Mouse (Mus musculus) intestine, embryonic 16.5 days (tissue): ENCODE results near the gene Arhgap25. TPM values are rescaled to one million over a fixed set of nuclear protein-coding genes. Genes with fewer than 3 reads are reported as not detected.

ENCODE experiments used
- ATAC-seq: fragments of 200-750 bp; cut with Nextera tagmentation; 2 replicates; pipeline ENCODE4 v1.8.0; 2017; ENCODE audit warnings: moderate TSS enrichment, moderate library complexity
- H3K27ac ChIP-seq: fragments of 300-500 bp; sonication (generic); 2 replicates; pipeline ENCODE4 v1.5.1; 2014; ENCODE audit warnings: mild to moderate bottlenecking, low read length
- H3K27me3 ChIP-seq: fragments of 300-500 bp; sonication (generic); replicated peaks from 2 replicates; pipeline ENCODE4 v1.6.1; 2014; ENCODE audit warnings: low read length, control low read depth, mixed read lengths; ENCODE audit not compliant: control insufficient read depth, insufficient read depth
- H3K36me3 ChIP-seq: fragments of 300-500 bp; sonication (generic); 2 replicates; pipeline ENCODE4 v1.6.1; 2014; ENCODE audit warnings: low read length, control low read depth; ENCODE audit not compliant: control insufficient read depth, insufficient read depth
- H3K4me1 ChIP-seq: fragments of 300-500 bp; sonication (generic); 2 replicates; pipeline ENCODE4 v1.6.1; 2014; ENCODE audit warnings: low read length, control low read depth, mixed read lengths; ENCODE audit not compliant: control insufficient read depth, insufficient read depth
- H3K4me2 ChIP-seq: fragments of 300-500 bp; sonication (generic); 2 replicates; pipeline ENCODE4 v1.6.1; 2014; ENCODE audit warnings: low read depth, low read length, control low read depth
- H3K4me3 ChIP-seq: fragments of 300-500 bp; sonication (generic); 2 replicates; pipeline ENCODE4 v1.5.1; 2014; ENCODE audit warnings: mild to moderate bottlenecking, low read length
- H3K9ac ChIP-seq: fragments of 300-500 bp; sonication (generic); 2 replicates; pipeline ENCODE4 v1.6.1; 2014; ENCODE audit warnings: low read depth, low read length
- H3K9me3 ChIP-seq: fragments of 300-500 bp; sonication (generic); 2 replicates; pipeline ENCODE4 v1.6.1; 2016; ENCODE audit warnings: low read length, control low read depth; ENCODE audit not compliant: control insufficient read depth
- WGBS: fragments of 180-500 bp; shearing (Covaris S2); extraction: QIAGEN DNeasy Blood & Tissue Kit; methylation state at CpG from one replicate; pipeline ENCODE4 v1.1.7; 2014; 5-methylcytosine and 5-hydroxymethylcytosine counted together
- polyA plus RNA-seq: library from polyadenylated mRNA; unstranded; fragments of >200 nt; fragmentation: Nextera tagmentation; extraction: Ambion mirVana; gene quantifications from 2 replicates; pipeline ENCODE4 v1.2.1, GENCODE M21; 2015

Gene Arhgap25
- polyA plus RNA-seq, 1 experiment from 2014 or later: 3.4 TPM

DNA sequence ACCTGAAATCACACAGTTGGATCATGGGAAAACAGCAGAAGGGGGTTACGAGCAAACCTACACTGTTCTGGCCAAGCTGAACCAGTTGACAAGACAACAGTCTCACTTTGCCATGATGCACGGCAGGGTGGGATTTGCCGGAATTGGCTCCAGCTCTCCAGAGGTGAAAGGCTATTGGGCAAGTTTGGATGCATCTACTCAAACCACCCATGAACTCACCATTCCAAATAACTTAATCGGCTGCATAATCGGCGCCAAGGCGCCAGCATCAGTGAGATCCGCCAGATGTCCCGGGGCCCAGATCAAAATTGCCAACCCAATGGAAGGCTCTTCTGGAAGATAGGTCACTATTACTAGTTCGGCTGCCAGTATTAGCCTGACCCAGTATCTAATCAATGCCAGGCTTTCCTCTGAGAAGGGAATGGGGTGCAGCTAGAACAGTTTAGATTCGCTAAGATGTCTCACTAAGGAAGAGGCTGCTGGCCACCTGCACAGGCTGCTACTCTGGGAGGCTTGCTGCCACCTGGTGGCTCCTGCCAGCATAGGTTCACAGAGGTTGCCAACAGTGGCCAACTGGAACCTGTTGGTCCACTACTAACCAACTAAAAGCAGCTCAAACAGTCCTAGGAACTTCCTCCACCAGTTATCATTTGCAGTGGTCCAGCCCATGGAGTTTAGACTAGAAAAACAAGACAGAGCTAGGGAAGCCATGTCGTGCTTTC is 19.9 kb downstream of the Arhgap25 start:
- no peak for ATAC-seq
- H3K4me3 ChIP-seq: no peak overlapping the region
- H3K36me3 ChIP-seq: no peaks in the 10 kb centered on the region
- 72% methylated on average over 12 of the region's 12 CpGs for WGBS
- no peak overlapping the region for H3K4me2 ChIP-seq
- H3K27ac ChIP-seq: no peak overlapping the region
- no peaks in the 10 kb centered on the region for H3K27me3 ChIP-seq
- H3K9me3 ChIP-seq: no peaks in the 10 kb centered on the region
- H3K9ac ChIP-seq: no peak overlapping the region
- no peaks in the 10 kb centered on the region for H3K4me1 ChIP-seq

DNA sequence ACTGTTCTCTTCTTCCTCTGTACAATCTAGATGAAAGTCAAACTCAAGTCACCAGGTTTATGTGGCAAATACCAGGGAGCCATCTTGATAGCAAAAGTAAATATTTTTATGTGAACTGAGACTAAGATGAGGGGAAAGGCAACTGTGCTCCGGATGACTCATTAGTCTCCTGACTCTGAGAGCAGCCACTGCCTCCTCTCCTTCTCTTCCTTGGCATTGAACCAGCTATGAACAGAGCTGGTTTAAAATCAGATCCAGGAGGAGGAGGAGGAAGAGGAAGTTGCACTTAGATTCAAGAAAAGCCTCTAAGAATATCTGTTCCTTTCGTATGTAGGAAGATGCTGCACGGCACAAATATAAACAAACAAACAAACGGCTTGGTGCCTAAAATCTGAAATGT is 22.1 kb downstream of the Arhgap25 start:
- Histone ChIP-seq H3K4me3 (no peak overlapping the region), H3K27me3 (no peaks in the 10 kb centered on the region), H3K9ac (no peak overlapping the region), H3K27ac (no peak overlapping the region), H3K4me1 (no peaks in the 10 kb centered on the region), H3K9me3 (no peaks in the 10 kb centered on the region), H3K4me2 (no peak overlapping the region), H3K36me3 (no peaks in the 10 kb centered on the region)
- no peak for ATAC-seq
- WGBS: 52% methylated on average over 4 of the region's 4 CpGs

DNA sequence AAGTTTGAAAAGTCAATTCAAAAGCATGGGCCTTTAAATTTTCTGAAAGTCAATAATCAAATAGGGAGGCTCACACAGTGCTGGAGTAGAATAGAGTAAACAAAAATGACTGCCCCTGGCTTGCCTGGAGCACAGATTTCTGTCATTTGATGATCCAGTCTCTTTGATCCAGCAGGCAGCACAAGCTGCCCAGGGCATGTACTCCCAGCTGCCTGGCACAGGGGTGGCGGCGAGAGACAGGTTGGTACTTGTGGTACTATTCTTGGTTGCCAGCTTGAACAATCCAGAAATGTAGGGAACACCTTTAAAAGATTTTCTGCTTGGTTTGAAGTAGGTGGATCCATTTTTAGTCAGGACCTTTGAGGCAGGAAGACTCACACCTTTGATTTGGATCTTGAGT is 23.3 kb downstream of the Arhgap25 start:
- H3K9ac ChIP-seq: no peak overlapping the region
- no peak for ATAC-seq
- no peak overlapping the region for H3K4me2 ChIP-seq
- H3K4me1 ChIP-seq: no peaks in the 10 kb centered on the region
- H3K36me3 ChIP-seq: no peaks in the 10 kb centered on the region
- no peaks in the 10 kb centered on the region for H3K27me3 ChIP-seq
- 92% methylated on average over 2 of the region's 2 CpGs for WGBS
- H3K27ac ChIP-seq: no peak overlapping the region
- no peaks in the 10 kb centered on the region for H3K9me3 ChIP-seq
- no peak overlapping the region for H3K4me3 ChIP-seq

DNA sequence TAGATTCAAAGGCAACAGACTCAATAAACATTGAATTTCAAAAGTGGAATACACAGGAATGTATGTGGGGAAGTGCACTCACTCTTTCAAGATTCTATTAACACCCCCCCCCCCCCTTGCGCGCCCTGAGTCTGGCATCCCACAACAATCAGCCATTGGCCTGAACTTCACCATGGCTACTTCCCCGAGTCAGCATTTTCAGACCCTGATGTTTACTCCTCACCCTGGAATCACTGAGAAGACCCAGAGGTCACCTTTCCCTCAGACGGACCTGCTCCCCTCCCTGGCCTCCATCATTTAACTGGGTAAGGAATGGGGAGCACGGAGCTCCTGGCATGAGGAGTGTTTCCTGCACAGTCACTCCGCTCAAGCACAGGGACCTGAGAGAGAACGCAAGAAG is 28.2 kb downstream of the Arhgap25 start:
- H3K27me3 ChIP-seq: no peaks in the 10 kb centered on the region

DNA sequence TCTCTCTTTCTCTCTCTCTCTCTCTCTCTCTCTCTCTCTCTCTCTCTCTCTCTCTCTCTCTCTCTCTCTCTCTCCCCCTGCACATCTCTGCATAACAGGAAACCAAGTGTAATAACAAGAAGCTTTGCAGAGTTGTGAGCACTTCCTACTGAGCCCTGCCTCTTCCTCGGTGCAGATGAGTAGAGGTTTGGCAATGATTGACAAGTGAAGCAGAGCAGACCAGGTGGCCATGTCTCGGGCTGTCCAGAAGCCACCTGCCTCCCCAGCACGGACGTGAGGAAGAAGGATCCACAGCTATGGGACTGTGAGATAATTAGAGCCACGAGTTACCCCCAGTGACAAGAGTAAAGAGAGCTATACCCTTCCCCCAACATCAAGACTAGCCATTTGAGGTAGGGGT is 29.1 kb downstream of the Arhgap25 start:
- H3K27ac ChIP-seq: no peak overlapping the region
- no peak overlapping the region for H3K4me2 ChIP-seq
- no peak overlapping the region for H3K9ac ChIP-seq
- no peaks in the 10 kb centered on the region for H3K27me3 ChIP-seq
- no peak overlapping the region for H3K4me3 ChIP-seq
- no peaks in the 10 kb centered on the region for H3K4me1 ChIP-seq
- H3K9me3 ChIP-seq: no peaks in the 10 kb centered on the region
- 69% methylated on average over 5 of the region's 5 CpGs for WGBS
- no peak for ATAC-seq
- H3K36me3 ChIP-seq: no peaks in the 10 kb centered on the region

More for the DNA sequence above, 28.2 kb downstream of the Arhgap25 start:
- H3K4me2 ChIP-seq: no peak overlapping the region
- WGBS: 76% methylated on average over 7 of the region's 7 CpGs
- no peak overlapping the region for H3K9ac ChIP-seq
- ATAC-seq: no peak
- H3K27ac ChIP-seq: no peak overlapping the region
- H3K9me3 ChIP-seq: no peaks in the 10 kb centered on the region
- no peak overlapping the region for H3K4me3 ChIP-seq
- H3K36me3 ChIP-seq: no peaks in the 10 kb centered on the region
- no peaks in the 10 kb centered on the region for H3K4me1 ChIP-seq

DNA sequence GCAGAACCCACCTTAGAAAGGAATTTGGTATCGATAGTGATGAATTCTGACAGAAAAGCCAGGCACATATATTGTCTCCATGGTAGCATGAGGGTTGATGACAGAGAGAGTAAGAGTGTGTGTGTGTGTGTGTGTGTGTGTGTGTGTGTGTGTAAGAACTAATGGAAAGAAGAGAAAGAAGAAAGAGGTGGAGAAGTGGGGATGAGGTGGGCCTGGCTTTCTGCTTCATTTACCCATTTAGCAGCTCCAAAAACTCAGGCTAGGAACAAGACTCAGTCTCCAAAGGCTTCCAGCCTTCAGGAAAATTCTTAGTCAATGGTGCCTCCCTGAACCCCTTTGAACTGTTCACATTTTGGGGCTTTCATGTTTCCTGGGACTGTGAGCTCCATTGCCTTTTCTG is 29.5 kb downstream of the Arhgap25 start:
- no peak overlapping the region for H3K4me3 ChIP-seq
- WGBS: 91% methylated on average over 1 of the region's 1 CpGs
- H3K36me3 ChIP-seq: no peaks in the 10 kb centered on the region
- no peak overlapping the region for H3K4me2 ChIP-seq
- no peak overlapping the region for H3K27ac ChIP-seq
- H3K27me3 ChIP-seq: no peaks in the 10 kb centered on the region
- H3K9ac ChIP-seq: no peak overlapping the region
- no peaks in the 10 kb centered on the region for H3K9me3 ChIP-seq
- ATAC-seq: no peak
- no peaks in the 10 kb centered on the region for H3K4me1 ChIP-seq

DNA sequence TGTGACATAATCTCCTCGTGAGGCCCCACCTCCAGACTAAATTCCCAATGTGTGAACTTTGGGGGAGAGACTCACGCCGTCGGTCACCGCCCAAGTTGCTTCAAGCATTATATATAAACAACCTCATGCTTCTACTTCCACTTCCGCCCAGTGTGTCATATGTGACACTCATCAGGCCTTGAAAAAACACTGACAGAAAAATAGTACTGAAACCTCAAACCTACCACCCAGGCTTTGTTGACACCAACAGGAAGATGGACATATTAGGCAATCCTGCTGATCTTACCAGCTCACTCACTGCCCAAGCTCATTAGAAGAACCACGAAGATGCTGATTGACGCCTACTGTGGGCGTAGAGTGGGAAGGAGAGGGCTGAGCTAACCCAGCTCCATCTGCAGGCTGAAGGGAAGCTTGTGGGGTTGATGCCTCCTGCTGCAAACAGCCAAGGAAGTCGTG is 30.2 kb downstream of the Arhgap25 start:
- H3K9ac ChIP-seq: no peak overlapping the region
- no peaks in the 10 kb centered on the region for H3K9me3 ChIP-seq
- H3K27me3 ChIP-seq: no peaks in the 10 kb centered on the region
- H3K4me3 ChIP-seq: no peak overlapping the region
- no peak overlapping the region for H3K27ac ChIP-seq
- no peak overlapping the region for H3K4me2 ChIP-seq
- ATAC-seq: no peak
- H3K36me3 ChIP-seq: no peaks in the 10 kb centered on the region
- 66% methylated on average over 10 of the region's 10 CpGs for WGBS
- H3K4me1 ChIP-seq: no peaks in the 10 kb centered on the region

DNA sequence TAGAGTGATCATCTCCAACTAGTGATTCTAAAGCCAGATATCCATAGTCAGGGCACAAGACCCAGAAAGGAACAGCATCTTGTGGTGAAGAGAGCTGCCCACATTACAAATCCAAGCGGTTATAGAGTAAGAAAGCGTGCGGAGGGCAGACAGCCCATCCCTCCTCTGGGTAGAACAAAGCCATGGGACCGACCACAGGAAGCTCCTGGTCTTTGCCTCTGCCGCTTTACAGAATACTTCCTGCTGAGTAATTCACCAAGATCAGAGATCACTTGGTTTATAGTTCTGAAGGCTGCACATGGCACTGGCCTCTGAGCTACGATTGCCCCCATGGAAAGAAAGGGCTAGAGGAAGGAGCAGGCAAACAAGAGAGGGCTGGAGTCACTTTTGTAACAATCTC is 30.6 kb downstream of the Arhgap25 start:
- H3K9ac ChIP-seq: no peak overlapping the region
- H3K4me3 ChIP-seq: no peak overlapping the region
- H3K27ac ChIP-seq: no peak overlapping the region
- no peaks in the 10 kb centered on the region for H3K27me3 ChIP-seq
- no peaks in the 10 kb centered on the region for H3K4me1 ChIP-seq
- WGBS: 71% methylated on average over 6 of the region's 6 CpGs
- H3K36me3 ChIP-seq: no peaks in the 10 kb centered on the region
- H3K4me2 ChIP-seq: no peak overlapping the region
- ATAC-seq: no peak
- H3K9me3 ChIP-seq: no peaks in the 10 kb centered on the region

DNA sequence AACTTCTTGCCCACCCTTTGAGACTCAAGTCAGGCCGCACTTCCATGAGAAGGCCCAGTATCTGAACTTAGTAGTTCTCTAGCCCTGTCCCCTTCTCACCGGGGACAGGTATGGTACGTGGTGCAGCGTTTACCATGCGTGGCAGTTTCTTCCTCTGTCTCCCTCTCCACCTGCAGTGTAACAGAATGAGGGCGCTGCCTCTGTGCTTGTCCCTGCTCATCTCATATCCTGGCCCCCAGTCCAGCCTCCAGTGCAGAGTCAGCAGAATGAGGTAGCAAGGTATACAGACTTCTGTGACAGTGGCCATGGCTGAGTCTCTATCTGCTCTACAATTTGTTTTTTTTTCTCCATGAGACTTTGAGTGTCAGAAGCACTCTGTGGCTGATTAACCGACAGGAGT is 32.4 kb downstream of the Arhgap25 start:
- 94% methylated on average over 7 of the region's 7 CpGs for WGBS
- no peak for ATAC-seq

DNA sequence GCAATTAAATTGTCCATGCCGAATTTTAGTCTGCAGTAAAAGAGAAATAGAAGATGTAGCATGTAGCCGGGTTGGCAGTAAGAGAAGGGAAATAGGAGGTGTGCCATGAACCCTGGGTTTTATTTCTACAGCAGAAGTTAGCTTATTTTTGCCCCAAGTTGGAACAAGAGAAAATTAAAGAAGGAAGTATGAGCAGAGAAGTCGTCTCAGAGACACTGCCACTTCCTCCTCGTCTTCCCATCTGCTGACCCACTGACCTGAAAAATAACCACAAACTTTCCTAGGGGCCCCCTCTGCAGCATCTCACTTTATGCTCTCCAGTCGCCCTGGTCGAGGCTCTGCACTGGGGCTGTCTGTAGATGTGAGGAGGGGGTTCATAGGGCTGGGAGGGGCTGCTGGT is 33.3 kb downstream of the Arhgap25 start:
- no peak overlapping the region for H3K9ac ChIP-seq
- no peaks in the 10 kb centered on the region for H3K9me3 ChIP-seq
- H3K4me3 ChIP-seq: no peak overlapping the region
- H3K27me3 ChIP-seq: no peaks in the 10 kb centered on the region
- no peak for ATAC-seq
- H3K27ac ChIP-seq: no peak overlapping the region
- H3K4me2 ChIP-seq: no peak overlapping the region
- WGBS: 46% methylated on average over 6 of the region's 6 CpGs
- H3K36me3 ChIP-seq: no peaks in the 10 kb centered on the region
- H3K4me1 ChIP-seq: no peaks in the 10 kb centered on the region

More for the DNA sequence above, 32.4 kb downstream of the Arhgap25 start:
- Histone ChIP-seq H3K4me3 (no peak overlapping the region), H3K4me1 (no peaks in the 10 kb centered on the region), H3K36me3 (no peaks in the 10 kb centered on the region), H3K27me3 (no peaks in the 10 kb centered on the region), H3K9ac (no peak overlapping the region), H3K4me2 (no peak overlapping the region), H3K27ac (no peak overlapping the region), H3K9me3 (no peaks in the 10 kb centered on the region)
